ENCODE assay signal across 10 mouse cellular contexts in genomic region chr11:69429313-69429712, GRCm38 (mm10). TPM values are rescaled to one million over a fixed set of nuclear protein-coding genes. Genes with fewer than 3 reads are reported as not detected.
A peak's percentile ranks its signal among the peaks of the same experiment; 100 is the strongest.
DNase-seq lines count a peak whose midpoint lies in the region; ATAC-seq and TF ChIP-seq lines count a peak whose summit lies in the region.
"Had no signal": no experiment of that assay in that cellular context is flagged by ENCODE, and none has a peak within 500 bp of the region (broad histone marks: within the 10 kb centered on the region; RNA-seq: fewer than 3 reads in every experiment).

No protein-coding gene starts in this region.

- H3K36me3 ChIP-seq in kidney, embryonic 14.5 days (ENCODE audit: control insufficient read depth, insufficient read depth, low read length), result no peaks in the 10 kb centered on the region
- H3K36me3 ChIP-seq in limb, embryonic 15.5 days, result no peaks in the 10 kb centered on the region

- H3K4me1 ChIP-seq in kidney, embryonic 14.5 days (ENCODE audit: control insufficient read depth, insufficient read depth, low read length), result peaks cover 5% of the 10 kb centered on the region; the same call in 1 of the 2 replicates
- peaks cover 13% of the 10 kb centered on the region for H3K4me1 ChIP-seq in limb, embryonic 15.5 days

- DNase-seq in kidney, adult 9 months, result peak; percentile 24
- DNase-seq in MN1 (ENCODE audit: low spot score), result peak; percentile 10
- DNase-seq in thymus, postnatal 0 days (ENCODE audit: low spot score), result no peak
- no peak for DNase-seq in left cerebral cortex, adult 2 months (ENCODE audit: extremely low spot score in 1 of 2, low spot score in 2 of 2)
- DNase-seq: adrenal gland, adult 8-10 months; cerebellum, adult 8-10 months; forebrain, postnatal 0 days had no signal

- H3K27ac ChIP-seq in kidney, embryonic 14.5 days (ENCODE audit: low read depth, low read length), result no peak overlapping the region
- H3K27ac ChIP-seq in limb, embryonic 15.5 days, result peak overlapping the region; percentile 38; the same call in 1 of the 2 replicates
- no peak overlapping the region for H3K27ac ChIP-seq in left cerebral cortex, adult 2 months

- H3K27me3 ChIP-seq in kidney, embryonic 14.5 days (ENCODE audit: control insufficient read depth, insufficient read depth, low read length), result no peaks in the 10 kb centered on the region
- H3K27me3 ChIP-seq in limb, embryonic 15.5 days, result no peaks in the 10 kb centered on the region

- H3K4me3 ChIP-seq in kidney, embryonic 14.5 days (ENCODE audit: low read length), result no peak overlapping the region
- H3K4me3 ChIP-seq in limb, embryonic 15.5 days, result no peak overlapping the region
- H3K4me3 ChIP-seq in left cerebral cortex, adult 2 months, result no peak overlapping the region

- H3K4me2 ChIP-seq in kidney, embryonic 14.5 days (replicated peaks; ENCODE audit: low read depth, low read length), result no peak overlapping the region
- no peak overlapping the region for H3K4me2 ChIP-seq in limb, embryonic 15.5 days

- TF ChIP-seq CTCF in left cerebral cortex, adult 2 months (IDR thresholded peaks at IDR 0.05), result no peak

- intact Hi-C loops in left cerebral cortex, adult 2 months (cut with DNase I), result no loop called here

- H3K9ac ChIP-seq in kidney, embryonic 14.5 days (ENCODE audit: low read depth, low read length), result no peak overlapping the region; the same call in 1 of the 2 replicates
- H3K9ac ChIP-seq in limb, embryonic 15.5 days, result no peak overlapping the region
- H3K9ac ChIP-seq: forebrain, postnatal 0 days had no signal

- no peaks in the 10 kb centered on the region for H3K9me3 ChIP-seq in kidney, embryonic 14.5 days (ENCODE audit: control insufficient read depth, low read length)
- no peaks in the 10 kb centered on the region for H3K9me3 ChIP-seq in limb, embryonic 15.5 days

- ATAC-seq in kidney, embryonic 14.5 days (ENCODE audit: low FRiP score, low TSS enrichment), result no peak
- ATAC-seq in common myeloid progenitor, adult 5-6 weeks (replicated peaks; ENCODE audit: low read depth, poor library complexity, severe bottlenecking), result 0 out of 2 replicates have a peak, but pooled peaks have one; percentile 24
- ATAC-seq in limb, embryonic 15.5 days (ENCODE audit: insufficient number of reproducible peaks, low FRiP score, low TSS enrichment, low read depth), result no peak
- ATAC-seq: forebrain, postnatal 0 days had no signal

- 37% methylated on average over 2 of the region's 2 CpGs for WGBS in kidney, embryonic 14.5 days
- 30% methylated on average over 2 of the region's 2 CpGs for WGBS in limb, embryonic 15.5 days

RNA-seq across cellular contexts. Expression of gene Kdm6b, which starts 15.8 kb away (rescaled TPM):
- polyA plus RNA-seq in kidney, embryonic 14.5 days (2014; fragmentation: Nextera tagmentation; extraction: Ambion mirVana), result 36.1 and 37.4 TPM in 2 replicates
- total RNA-seq in common myeloid progenitor, adult 5-6 weeks (2017), result 3.5 and 6.6 TPM in 2 replicates
- 30.8 and 32.0 TPM in 2 replicates for polyA plus RNA-seq in limb, embryonic 15.5 days (2015; fragmentation: Nextera tagmentation; extraction: Ambion mirVana)
- polyA plus RNA-seq in thymus, postnatal 0 days (2015; fragmentation: Nextera tagmentation; extraction: Ambion mirVana), result 31.5 and 45.6 TPM in 2 replicates
- total RNA-seq in left cerebral cortex, adult 2 months (2021), result 10 to 100 TPM; 31.1 to 45.3 TPM

RNA-seq across cellular contexts. Expression of gene Tmem88, which starts 31.3 kb away (rescaled TPM):
- 36.8 and 39.6 TPM in 2 replicates for polyA plus RNA-seq in kidney, embryonic 14.5 days (2014; fragmentation: Nextera tagmentation; extraction: Ambion mirVana)
- total RNA-seq in common myeloid progenitor, adult 5-6 weeks (2017), result 0.46 TPM in 1 of 2 replicates, not detected in the other
- polyA plus RNA-seq in limb, embryonic 15.5 days (2015; fragmentation: Nextera tagmentation; extraction: Ambion mirVana), result 18.8 and 20.4 TPM in 2 replicates
- 10.4 and 12.9 TPM in 2 replicates for polyA plus RNA-seq in thymus, postnatal 0 days (2015; fragmentation: Nextera tagmentation; extraction: Ambion mirVana)
- 1 to 10 TPM; 2.9 to 3.8 TPM for total RNA-seq in left cerebral cortex, adult 2 months (2021)

RNA-seq across cellular contexts. Expression of gene Cyb5d1, which starts 33.9 kb away (rescaled TPM):
- 11.1 and 23.9 TPM in 2 replicates for polyA plus RNA-seq in kidney, embryonic 14.5 days (2014; fragmentation: Nextera tagmentation; extraction: Ambion mirVana)
- total RNA-seq in common myeloid progenitor, adult 5-6 weeks (2017), result 35.5 and 37.6 TPM in 2 replicates
- 30.2 and 36.6 TPM in 2 replicates for polyA plus RNA-seq in limb, embryonic 15.5 days (2015; fragmentation: Nextera tagmentation; extraction: Ambion mirVana)
- 25.9 and 28.3 TPM in 2 replicates for polyA plus RNA-seq in thymus, postnatal 0 days (2015; fragmentation: Nextera tagmentation; extraction: Ambion mirVana)
- 10 to 100 TPM; 40.7 to 45.6 TPM for total RNA-seq in left cerebral cortex, adult 2 months (2021)

RNA-seq across cellular contexts. Expression of gene Naa38, which starts 34.0 kb away (rescaled TPM):
- polyA plus RNA-seq in kidney, embryonic 14.5 days (2014; fragmentation: Nextera tagmentation; extraction: Ambion mirVana), result 172 and 221 TPM in 2 replicates
- 181 and 216 TPM in 2 replicates for total RNA-seq in common myeloid progenitor, adult 5-6 weeks (2017)
- 143 and 144 TPM in 2 replicates for polyA plus RNA-seq in limb, embryonic 15.5 days (2015; fragmentation: Nextera tagmentation; extraction: Ambion mirVana)
- 194 and 211 TPM in 2 replicates for polyA plus RNA-seq in thymus, postnatal 0 days (2015; fragmentation: Nextera tagmentation; extraction: Ambion mirVana)
- 100 to 1,000 TPM in 1 of 2 experiments, 10 to 100 TPM in 1; 94.0 to 113 TPM for total RNA-seq in left cerebral cortex, adult 2 months (2021)

Comparison
In these comparisons a context has a peak if more than half of its experiments do, and no peak if none do; other contexts are left out.
1. DNase-seq: peak in kidney, adult 9 months (single experiment) and MN1 (single experiment); none in thymus, postnatal 0 days (single experiment) and left cerebral cortex, adult 2 months (0 of 2).